Mouse (Mus musculus) spleen, adult 2 months (tissue): ENCODE results near the gene Napa.

Experiments used
- CTCF ChIP-seq: fragments of 200-500 bp; IDR thresholded peaks from 2 replicates; pipeline ENCODE4 v1.5.1; 2011; ENCODE audit warnings: mild to moderate bottlenecking, inconsistent platforms; ENCODE audit not compliant: insufficient read depth, insufficient read length, insufficient replicate concordance; ENCODE audit errors: extremely low read depth
- POLR2A ChIP-seq: fragments of 200-500 bp; IDR thresholded peaks from 2 replicates; pipeline ENCODE4 v1.6.1; 2011; ENCODE audit warnings: low read depth, low read length, inconsistent platforms

GRCm38 (mm10) chr7:16070846-16071245 lies 27.4 kb upstream of the Napa start:
- TF ChIP-seq CTCF: no peak
- TF ChIP-seq POLR2A: no peak
